Mouse (Mus musculus) midbrain, embryonic 15.5 days (tissue): ENCODE data around the gene Rbp1. TPM values are rescaled to one million over a fixed set of nuclear protein-coding genes. Genes with fewer than 3 reads are reported as not detected.

Experiments
- ATAC-seq: fragments of 200-750 bp; cut with Nextera tagmentation; replicated peaks from 2 replicates; pipeline ENCODE4 v1.8.0; 2017; ENCODE audit warnings: moderate TSS enrichment
- H3K27ac ChIP-seq: fragments of 300-500 bp; sonication (generic); 2 replicates; pipeline ENCODE4 v1.5.1; 2015; ENCODE audit warnings: mild to moderate bottlenecking, inconsistent platforms
- H3K27me3 ChIP-seq: fragments of 300-500 bp; sonication (generic); replicated peaks from 2 replicates; pipeline ENCODE4 v1.6.1; 2015; ENCODE audit warnings: inconsistent platforms
- H3K36me3 ChIP-seq: fragments of 300-500 bp; sonication (generic); replicated peaks from 2 replicates; pipeline ENCODE4 v1.6.1; 2015; ENCODE audit warnings: inconsistent platforms
- H3K4me1 ChIP-seq: fragments of 300-500 bp; sonication (generic); 2 replicates; pipeline ENCODE4 v1.6.1; 2015; ENCODE audit warnings: inconsistent platforms
- H3K4me2 ChIP-seq: fragments of 300-500 bp; sonication (generic); 2 replicates; pipeline ENCODE4 v1.6.1; 2015; ENCODE audit warnings: inconsistent platforms, mild to moderate bottlenecking, moderate library complexity
- H3K4me3 ChIP-seq: fragments of 300-500 bp; sonication (generic); 2 replicates; pipeline ENCODE4 v1.5.1; 2015; ENCODE audit warnings: mild to moderate bottlenecking, inconsistent platforms
- H3K9ac ChIP-seq: fragments of 300-500 bp; sonication (generic); 2 replicates; pipeline ENCODE4 v1.6.1; 2015; ENCODE audit warnings: mild to moderate bottlenecking, inconsistent platforms
- H3K9me3 ChIP-seq: fragments of 300-500 bp; sonication (generic); 2 replicates; pipeline ENCODE4 v1.6.1; 2016; ENCODE audit warnings: inconsistent platforms
- WGBS: fragments of 180-500 bp; shearing (Covaris S2); methylation state at CpG from one replicate; pipeline ENCODE4 v1.1.7; 2015; ENCODE audit warnings: mixed read lengths; 5-methylcytosine and 5-hydroxymethylcytosine counted together
- polyA plus RNA-seq: library from polyadenylated mRNA; unstranded; fragments of >200 nt; fragmentation: Nextera tagmentation; extraction: Ambion mirVana; gene quantifications from 2 replicates; pipeline ENCODE4 v1.2.1, GENCODE M21; 2015

The Rbp1 gene
- polyA plus RNA-seq, result 25.5 and 30.7 TPM in 2 replicates

GRCm38 (mm10) chr9:98422656-98423055, at the start of gene Rbp1:
Gene Rbp1 (plus strand): TSS chr9:98422961.
- Histone ChIP-seq H3K4me2 (no peak within 1 kb of the TSS), H3K4me3 (no peak within 1 kb of the TSS), H3K36me3 (no peaks in the 10 kb centered on the region), H3K27me3 (peaks cover 8% of the 10 kb centered on the region), H3K9me3 (no peaks in the 10 kb centered on the region), H3K27ac (no peak within 1 kb of the TSS), H3K4me1 (peaks cover 15% of the 10 kb centered on the region), H3K9ac (no peak within 1 kb of the TSS)
- WGBS, result 90% methylated on average over 5 of the region's 5 CpGs
- ATAC-seq, result no peak

DNA sequence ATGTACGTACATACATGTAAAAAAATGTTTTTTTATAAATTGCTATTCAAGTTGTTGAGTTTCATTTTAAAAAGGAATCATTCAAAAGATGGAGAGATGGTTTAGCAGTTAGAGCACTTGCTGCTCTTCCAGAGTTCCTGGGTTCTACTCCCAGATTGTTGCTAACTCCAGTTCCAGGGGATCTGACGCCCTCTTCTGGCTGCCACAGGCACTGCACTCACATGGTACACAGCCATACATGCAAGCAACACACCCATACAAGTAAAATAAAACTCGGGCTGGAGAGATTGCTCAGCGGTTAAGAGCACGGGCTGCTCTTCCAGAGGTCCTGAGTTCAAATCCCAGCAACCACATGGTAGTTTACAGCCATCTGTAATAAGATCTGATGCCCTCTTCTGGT, 49.4 kb upstream of the Rbp1 start:
- ATAC-seq, result no peak
- H3K36me3 ChIP-seq, result no peaks in the 10 kb centered on the region
- no peak overlapping the region for H3K4me2 ChIP-seq
- no peaks in the 10 kb centered on the region for H3K9me3 ChIP-seq
- no peak overlapping the region for H3K27ac ChIP-seq
- no peaks in the 10 kb centered on the region for H3K27me3 ChIP-seq
- H3K4me3 ChIP-seq, result no peak overlapping the region
- H3K4me1 ChIP-seq, result 0 out of 2 replicates have a peak, but pooled peaks cover 5% of the 10 kb centered on the region
- H3K9ac ChIP-seq, result no peak overlapping the region
- WGBS, result 95% methylated on average over 5 of the region's 5 CpGs

- no peak for ATAC-seq
- Histone ChIP-seq H3K27ac (no peak overlapping the region), H3K9me3 (no peaks in the 10 kb centered on the region), H3K4me1 (0 out of 2 replicates have a peak, but pooled peaks cover 11% of the 10 kb centered on the region), H3K4me3 (no peak overlapping the region), H3K27me3 (no peaks in the 10 kb centered on the region), H3K36me3 (no peaks in the 10 kb centered on the region), H3K4me2 (no peak overlapping the region), H3K9ac (no peak overlapping the region)
- WGBS, result 71% methylated on average over 11 of the region's 11 CpGs
These were observed 47.9 kb upstream of the Rbp1 start for GRCm38 (mm10) chr9:98374897-98375296.

DNA sequence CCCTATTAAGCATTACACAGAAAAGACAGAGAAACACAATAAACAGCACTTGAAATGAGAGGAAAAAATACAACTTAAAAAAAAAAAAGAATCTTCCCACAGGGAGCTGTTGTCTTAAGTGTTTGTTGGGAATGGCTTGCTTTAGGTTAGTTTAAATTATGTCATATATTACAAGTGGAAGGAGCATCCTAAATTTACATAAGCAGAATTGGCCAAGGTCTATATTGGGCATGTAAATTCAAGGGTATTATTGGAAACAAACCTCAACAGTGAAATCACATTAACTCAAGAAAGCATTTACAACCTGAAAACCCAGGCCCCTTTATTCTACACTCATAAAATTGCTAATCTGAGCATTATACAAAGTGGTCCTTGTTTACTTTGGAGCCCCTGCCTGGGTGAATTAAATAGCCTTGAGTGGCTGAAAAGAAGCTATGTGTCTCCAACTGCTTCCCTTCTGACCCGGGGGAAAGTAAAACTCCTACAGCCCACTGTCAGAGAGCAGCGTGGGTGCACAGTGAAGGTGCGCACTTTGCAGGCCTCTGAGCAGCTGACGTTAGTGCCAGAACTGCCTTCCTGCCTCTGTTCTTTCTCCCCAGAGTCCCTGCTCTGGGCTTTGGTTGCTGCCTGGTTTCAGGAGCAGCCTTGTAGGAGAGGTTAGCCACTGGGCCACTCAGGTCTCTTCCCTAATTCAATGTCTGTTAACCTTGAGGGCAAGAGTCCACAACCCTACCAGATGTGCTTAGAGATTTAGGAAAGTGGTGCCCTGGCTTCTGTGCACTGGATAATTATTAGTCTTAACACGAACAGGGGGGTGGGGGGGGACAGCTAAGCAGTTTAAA, 47.2 kb upstream of the Rbp1 start:
- H3K36me3 ChIP-seq, result no peaks in the 10 kb centered on the region

GRCm38 (mm10) chr9:98379736-98380135, 43.0 kb upstream of the Rbp1 start:
- Histone ChIP-seq H3K4me1 (0 out of 2 replicates have a peak, but pooled peaks cover 11% of the 10 kb centered on the region), H3K9me3 (no peaks in the 10 kb centered on the region), H3K9ac (no peak overlapping the region), H3K27me3 (no peaks in the 10 kb centered on the region; the same call in 1 of the 2 replicates), H3K4me2 (no peak overlapping the region), H3K4me3 (no peak overlapping the region), H3K27ac (no peak overlapping the region), H3K36me3 (no peaks in the 10 kb centered on the region)
- no peak for ATAC-seq
- WGBS, result 66% methylated on average over 4 of the region's 4 CpGs

More for the DNA sequence above, 47.2 kb upstream of the Rbp1 start:
- Histone ChIP-seq H3K4me2 (no peak overlapping the region), H3K9ac (no peak overlapping the region), H3K4me1 (0 out of 2 replicates have a peak, but pooled peaks cover 11% of the 10 kb centered on the region), H3K27me3 (no peaks in the 10 kb centered on the region), H3K4me3 (no peak overlapping the region), H3K27ac (no peak overlapping the region), H3K9me3 (no peaks in the 10 kb centered on the region)
- WGBS, result 36% methylated on average over 5 of the region's 5 CpGs
- no peak for ATAC-seq

DNA sequence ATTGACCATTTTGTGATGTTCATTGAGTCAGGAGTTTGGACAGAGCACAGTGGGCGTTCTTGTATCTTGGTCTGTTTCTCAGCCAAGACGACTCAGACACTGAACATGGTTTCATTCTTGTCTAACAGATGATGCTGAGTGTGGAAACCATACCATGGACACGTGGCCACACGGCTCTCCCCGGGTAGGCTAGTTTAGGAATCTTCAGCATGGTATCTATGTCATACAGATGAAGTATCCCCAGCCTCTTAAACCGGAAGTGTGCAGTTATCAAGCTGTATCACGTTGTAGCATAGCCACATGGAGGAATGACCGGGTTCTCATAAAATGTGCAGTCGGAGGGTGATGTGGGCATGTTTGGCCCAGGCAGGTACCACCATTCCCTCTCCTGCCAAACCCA, 42.2 kb upstream of the Rbp1 start:
- no peaks in the 10 kb centered on the region; the same call in 1 of the 2 replicates for H3K27me3 ChIP-seq
- no peak overlapping the region for H3K27ac ChIP-seq
- H3K9me3 ChIP-seq, result no peaks in the 10 kb centered on the region
- H3K9ac ChIP-seq, result no peak overlapping the region
- H3K36me3 ChIP-seq, result no peaks in the 10 kb centered on the region
- ATAC-seq, result no peak
- H3K4me1 ChIP-seq, result 0 out of 2 replicates have a peak, but pooled peaks cover 10% of the 10 kb centered on the region
- no peak overlapping the region for H3K4me2 ChIP-seq
- H3K4me3 ChIP-seq, result no peak overlapping the region
- WGBS, result 95% methylated on average over 9 of the region's 9 CpGs

GRCm38 (mm10) chr9:98387741-98388632, 34.8 kb upstream of the Rbp1 start:
- Histone ChIP-seq H3K27me3 (no peaks in the 10 kb centered on the region), H3K4me2 (no peak overlapping the region), H3K27ac (no peak overlapping the region), H3K9me3 (no peaks in the 10 kb centered on the region), H3K36me3 (no peaks in the 10 kb centered on the region), H3K4me3 (no peak overlapping the region), H3K4me1 (no peaks in the 10 kb centered on the region), H3K9ac (no peak overlapping the region)
- no peak for ATAC-seq
- WGBS, result 74% methylated on average over 10 of the region's 10 CpGs

GRCm38 (mm10) chr9:98388633-98388965, 34.2 kb upstream of the Rbp1 start:
- Histone ChIP-seq H3K36me3 (no peaks in the 10 kb centered on the region), H3K9ac (no peak overlapping the region), H3K4me3 (no peak overlapping the region), H3K4me2 (no peak overlapping the region), H3K9me3 (no peaks in the 10 kb centered on the region), H3K27ac (no peak overlapping the region), H3K27me3 (no peaks in the 10 kb centered on the region), H3K4me1 (no peaks in the 10 kb centered on the region)
- 73% methylated on average over 5 of the region's 5 CpGs for WGBS
- no peak for ATAC-seq

DNA sequence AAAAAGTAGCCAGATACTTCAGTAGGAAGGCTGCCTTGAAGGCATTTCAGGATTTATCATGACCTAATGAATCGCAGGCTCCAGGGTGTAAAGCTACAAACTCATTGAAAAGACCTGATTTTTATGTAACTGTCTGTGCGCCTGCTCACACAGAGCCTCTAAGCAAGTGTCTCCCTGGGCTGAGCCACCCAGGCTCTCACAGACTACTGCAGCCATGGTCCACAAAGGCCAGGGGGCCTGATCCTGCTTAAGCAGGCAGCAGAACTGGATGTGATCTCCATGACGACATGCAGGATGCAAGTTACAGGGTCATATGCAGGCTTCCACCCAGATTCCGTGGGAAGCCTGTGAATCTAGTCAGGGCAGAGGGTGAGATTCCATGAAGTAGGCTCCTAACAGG, 29.3 kb upstream of the Rbp1 start:
- H3K9ac ChIP-seq, result no peak overlapping the region
- WGBS, result 82% methylated on average over 4 of the region's 4 CpGs
- H3K4me1 ChIP-seq, result no peaks in the 10 kb centered on the region
- H3K4me3 ChIP-seq, result no peak overlapping the region
- H3K4me2 ChIP-seq, result no peak overlapping the region
- no peak overlapping the region for H3K27ac ChIP-seq
- no peaks in the 10 kb centered on the region for H3K27me3 ChIP-seq
- no peak for ATAC-seq
- H3K36me3 ChIP-seq, result no peaks in the 10 kb centered on the region
- H3K9me3 ChIP-seq, result no peaks in the 10 kb centered on the region

- no peak overlapping the region for H3K9ac ChIP-seq
- H3K36me3 ChIP-seq, result no peaks in the 10 kb centered on the region
- H3K4me2 ChIP-seq, result no peak overlapping the region
- ATAC-seq, result no peak
- no peak overlapping the region for H3K27ac ChIP-seq
- H3K9me3 ChIP-seq, result no peaks in the 10 kb centered on the region
- peaks cover 4% of the 10 kb centered on the region; the same call in 1 of the 2 replicates for H3K4me1 ChIP-seq
- no peaks in the 10 kb centered on the region for H3K27me3 ChIP-seq
- WGBS, result 83% methylated on average over 6 of the region's 6 CpGs
- no peak overlapping the region for H3K4me3 ChIP-seq
These were observed 25.6 kb upstream of the Rbp1 start for GRCm38 (mm10) chr9:98397211-98397610.

DNA sequence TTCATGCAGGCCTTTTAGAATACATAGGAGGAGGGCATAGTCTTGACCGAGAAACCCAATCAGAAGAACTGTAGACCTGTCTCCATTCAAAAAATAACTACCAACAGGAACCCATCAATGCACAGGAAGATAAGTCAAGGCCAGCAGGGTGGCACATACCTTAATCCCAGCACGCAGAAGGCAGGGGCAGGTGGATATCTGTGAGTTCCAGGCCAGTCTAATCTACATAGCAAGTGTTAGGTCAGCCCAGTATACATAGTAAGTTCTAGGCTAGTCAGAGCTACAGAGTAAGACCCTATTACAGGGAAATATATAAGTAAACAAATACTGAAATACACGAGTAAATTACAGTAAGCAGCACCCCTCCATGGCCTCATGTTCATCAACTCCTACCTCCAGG, 24.9 kb upstream of the Rbp1 start:
- no peak overlapping the region for H3K4me3 ChIP-seq
- H3K9ac ChIP-seq, result no peak overlapping the region
- no peaks in the 10 kb centered on the region for H3K36me3 ChIP-seq
- H3K27ac ChIP-seq, result no peak overlapping the region
- H3K4me1 ChIP-seq, result peaks cover 4% of the 10 kb centered on the region; the same call in 1 of the 2 replicates
- WGBS, result 85% methylated on average over 3 of the region's 3 CpGs
- no peak for ATAC-seq
- H3K27me3 ChIP-seq, result no peaks in the 10 kb centered on the region
- no peaks in the 10 kb centered on the region for H3K9me3 ChIP-seq
- no peak overlapping the region for H3K4me2 ChIP-seq

DNA sequence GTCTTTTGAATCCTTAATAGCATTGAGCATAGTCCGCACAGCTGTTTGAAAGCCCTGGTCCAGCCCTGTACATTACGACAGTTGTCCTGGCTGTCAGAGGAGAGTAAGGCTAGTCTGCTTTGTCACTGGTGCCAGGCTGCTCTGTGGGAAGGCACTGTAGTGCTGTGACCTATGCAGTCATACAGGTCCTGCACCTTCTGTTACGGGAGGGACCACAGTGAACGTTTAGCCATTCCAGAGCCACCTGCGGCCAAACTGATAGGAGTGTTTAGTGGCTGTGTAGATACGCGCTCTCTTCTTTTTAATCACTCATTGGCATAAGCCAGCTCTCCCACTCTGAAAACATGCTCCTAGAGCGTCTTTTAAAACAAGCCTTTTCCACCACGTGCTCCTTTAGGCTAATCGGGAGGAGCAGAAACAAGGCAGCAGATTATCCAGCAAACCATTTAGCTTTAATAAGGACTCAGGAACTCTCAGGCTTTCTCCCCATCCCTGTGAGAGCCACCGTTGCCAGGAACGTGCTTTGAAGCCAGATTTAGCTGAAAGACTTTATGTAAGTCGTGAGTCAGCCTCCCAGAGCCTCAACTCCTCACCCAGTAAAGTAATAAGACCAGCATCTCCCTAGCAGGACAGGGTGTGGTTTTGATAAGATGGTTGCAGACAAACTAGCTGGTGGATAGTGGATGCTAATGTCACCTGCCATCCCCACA, 22.4 kb upstream of the Rbp1 start:
- no peak overlapping the region for H3K27ac ChIP-seq
- H3K4me2 ChIP-seq, result no peak overlapping the region
- H3K9ac ChIP-seq, result no peak overlapping the region
- no peaks in the 10 kb centered on the region for H3K36me3 ChIP-seq
- peaks cover 4% of the 10 kb centered on the region; the same call in 1 of the 2 replicates for H3K4me1 ChIP-seq
- H3K4me3 ChIP-seq, result no peak overlapping the region
- no peak for ATAC-seq
- H3K27me3 ChIP-seq, result no peaks in the 10 kb centered on the region
- no peaks in the 10 kb centered on the region for H3K9me3 ChIP-seq
- WGBS, result 61% methylated on average over 13 of the region's 13 CpGs
